Mouse (Mus musculus) CH12.LX (cell line): Measurements from ENCODE around the gene Mmp14. TPM values are rescaled to one million over a fixed set of nuclear protein-coding genes. Genes with fewer than 3 reads are reported as not detected.

Experiments
- DNase-seq: peaks from one replicate; pipeline ENCODE4 v3.0.0-alpha.2; 2013; ENCODE audit errors: extremely low read depth
- H3K27ac ChIP-seq: 2 replicates; pipeline ENCODE4 v1.5.1; 2012; ENCODE audit warnings: low read depth, mild to moderate bottlenecking, control low read depth, moderate library complexity; ENCODE audit not compliant: insufficient read depth
- H3K27me3 ChIP-seq: replicated peaks from 2 replicates; pipeline ENCODE3; 2012; ENCODE audit warnings: inconsistent platforms
- H3K36me3 ChIP-seq, 2 experiments: replicated peaks in 1 of 2; 2 replicates each; pipeline versions ENCODE3 to v1.6.1; 2012; ENCODE audit warnings: inconsistent platforms in 1 of 2, low read length in 1 of 2, mild to moderate bottlenecking in 1 of 2, mixed read lengths in 1 of 2, moderate library complexity in 1 of 2; ENCODE audit not compliant: control insufficient read depth in 1 of 2, insufficient read depth in 1 of 2
- H3K4me1 ChIP-seq, 2 experiments: 2 replicates each; pipeline ENCODE4 v1.6.1; 2012; ENCODE audit warnings: inconsistent platforms in 1 of 2, moderate library complexity in 1 of 2; ENCODE audit not compliant: insufficient read depth in 2 of 2, control insufficient read depth in 1 of 2
- H3K4me2 ChIP-seq: 2 replicates; pipeline ENCODE4 v1.6.1; 2012; ENCODE audit warnings: low read depth, mild to moderate bottlenecking, control low read depth; ENCODE audit not compliant: poor library complexity, insufficient read depth, severe bottlenecking
- H3K4me3 ChIP-seq, 3 experiments: fragments of 150-350 bp in 1 of 3; sonication (generic) in 1 of 3; replicated peaks in 1 of 3; 2 replicates each; pipeline versions ENCODE3 to v1.5.1; 2011 to 2012; ENCODE audit warnings: low read depth in 2 of 3, low read length in 2 of 3, mild to moderate bottlenecking in 2 of 3, moderate library complexity in 2 of 3, control low read depth in 1 of 3, improper control_type of control experiment in 1 of 3, inconsistent platforms in 1 of 3, mixed read lengths in 1 of 3; ENCODE audit not compliant: poor library complexity in 1 of 3
- H3K79me2 ChIP-seq: replicated peaks from 2 replicates; pipeline ENCODE4 v1.6.1; 2012; ENCODE audit warnings: mild to moderate bottlenecking, moderate library complexity; ENCODE audit not compliant: control insufficient read depth, poor library complexity, insufficient read depth, severe bottlenecking; ENCODE audit errors: extremely low read depth
- H3K9ac ChIP-seq: 2 replicates; pipeline ENCODE4 v1.6.1; 2012; ENCODE audit warnings: low read depth, mild to moderate bottlenecking, control low read depth, moderate library complexity; ENCODE audit not compliant: insufficient read depth
- H3K9me3 ChIP-seq: replicated peaks from 2 replicates; pipeline ENCODE3; 2012; ENCODE audit warnings: low read length, inconsistent platforms, mixed read lengths
- CHD2 ChIP-seq: IDR thresholded peaks from 2 replicates; pipeline ENCODE4 v1.6.1; 2011; ENCODE audit warnings: low read length, improper control_type of control experiment
- CTCF ChIP-seq, 2 experiments: IDR thresholded peaks in 1 of 2; conservative IDR thresholded peaks in 1 of 2; 2 replicates each; pipeline ENCODE4 v1.5.1; 2011 to 2012; ENCODE audit warnings: low read depth in 2 of 2, low read length in 2 of 2, improper control_type of control experiment in 1 of 2, inconsistent platforms in 1 of 2, mild to moderate bottlenecking in 1 of 2, moderate library complexity in 1 of 2
- EP300 ChIP-seq: IDR thresholded peaks from 2 replicates; pipeline ENCODE4 v1.6.1; 2011; ENCODE audit warnings: low read length, improper control_type of control experiment
- ETS1 ChIP-seq: conservative IDR thresholded peaks from 2 replicates; pipeline ENCODE4 v1.6.1; 2012; ENCODE audit warnings: low read depth, mild to moderate bottlenecking, inconsistent platforms, low read length, improper control_type of control experiment, moderate library complexity
- GABPA ChIP-seq: IDR thresholded peaks from 2 replicates; pipeline ENCODE4 v1.6.1; 2012; ENCODE audit warnings: low read depth, low read length, improper control_type of control experiment, inconsistent platforms; ENCODE audit not compliant: insufficient replicate concordance
- IRF4 ChIP-seq: IDR thresholded peaks from 2 replicates; pipeline ENCODE4 v1.6.1; 2014; ENCODE audit warnings: low read depth, mild to moderate bottlenecking, inconsistent platforms, low read length, improper control_type of control experiment
- JUN ChIP-seq: IDR thresholded peaks from 2 replicates; pipeline ENCODE4 v1.6.1; 2011; ENCODE audit warnings: low read depth, mild to moderate bottlenecking, low read length, improper control_type of control experiment, moderate library complexity; ENCODE audit not compliant: insufficient read depth
- JUND ChIP-seq: conservative IDR thresholded peaks from 2 replicates; pipeline ENCODE4 v1.6.1; 2011; ENCODE audit warnings: low read depth, low read length, improper control_type of control experiment
- KAT2A ChIP-seq: IDR thresholded peaks from 2 replicates; pipeline ENCODE4 v1.6.1; 2012; ENCODE audit warnings: low read length, improper control_type of control experiment, inconsistent platforms; ENCODE audit not compliant: insufficient replicate concordance
- MAFK ChIP-seq: IDR thresholded peaks from 2 replicates; pipeline ENCODE4 v1.6.1; 2011; ENCODE audit warnings: low read length, improper control_type of control experiment; ENCODE audit not compliant: insufficient replicate concordance
- POLR2AphosphoS2 ChIP-seq: IDR thresholded peaks from 2 replicates; pipeline ENCODE4 v1.6.1; 2011; ENCODE audit warnings: low read depth, low read length, improper control_type of control experiment
- RAD21 ChIP-seq: IDR thresholded peaks from 2 replicates; pipeline ENCODE4 v1.6.1; 2011; ENCODE audit warnings: low read depth, mild to moderate bottlenecking, low read length, improper control_type of control experiment, moderate library complexity
- RCOR1 ChIP-seq: conservative IDR thresholded peaks from 2 replicates; pipeline ENCODE4 v1.6.1; 2012; ENCODE audit warnings: low read depth, mild to moderate bottlenecking, inconsistent platforms, low read length, improper control_type of control experiment
- TCF12 ChIP-seq: IDR thresholded peaks from 2 replicates; pipeline ENCODE4 v1.6.1; 2014; ENCODE audit warnings: low read depth, mild to moderate bottlenecking, inconsistent platforms, low read length, improper control_type of control experiment
- UBTF ChIP-seq: IDR thresholded peaks from 2 replicates; pipeline ENCODE4 v1.6.1; 2012; ENCODE audit warnings: low read depth, mild to moderate bottlenecking, inconsistent platforms, low read length, improper control_type of control experiment, moderate library complexity
- ZKSCAN1 ChIP-seq: IDR thresholded peaks from 2 replicates; pipeline ENCODE4 v1.6.1; 2012; ENCODE audit warnings: low read depth, inconsistent platforms, low read length, improper control_type of control experiment, borderline replicate concordance
- dilution Hi-C: fragments of 300-500 bp; cut with MboI; formaldehyde crosslinking; loops from 2 replicates; pipeline ENCODE4 v1.14.3; 2020; ENCODE audit warnings: low sequenced_read_pairs; ENCODE audit not compliant: extremely low pct_unique_long_range_greater_than_20kb, extremely low pct_ligation_motif_present
- in situ Hi-C: fragments of 300-500 bp; cut with MboI; formaldehyde crosslinking; loops from 3 replicates; pipeline ENCODE4 v1.14.3; 2019; ENCODE audit warnings: low sequenced_read_pairs, low pct_ligation_motif_present, low pct_unique_long_range_greater_than_20kb, mixed read lengths
- polyA plus RNA-seq: library from polyadenylated mRNA; unstranded; fragments of >175 nt; gene quantifications from 2 replicates; pipeline ENCODE4 v1.2.1, GENCODE M21; 2012; ENCODE audit warnings: low read depth; ENCODE audit not compliant: insufficient read length
- total RNA-seq, 2 experiments: library from RNA; depleted of rRNA; stranded (reverse); fragments of 300-350 nt in 1 of 2; fragments of >200 nt in 1 of 2; gene quantifications; 2 replicates each; pipeline ENCODE4 v1.2.3; 2012 to 2014

Mmp14 gene
- total and polyA plus RNA-seq, 3 experiments = 0.08 TPM; not detected in 1

DNA sequence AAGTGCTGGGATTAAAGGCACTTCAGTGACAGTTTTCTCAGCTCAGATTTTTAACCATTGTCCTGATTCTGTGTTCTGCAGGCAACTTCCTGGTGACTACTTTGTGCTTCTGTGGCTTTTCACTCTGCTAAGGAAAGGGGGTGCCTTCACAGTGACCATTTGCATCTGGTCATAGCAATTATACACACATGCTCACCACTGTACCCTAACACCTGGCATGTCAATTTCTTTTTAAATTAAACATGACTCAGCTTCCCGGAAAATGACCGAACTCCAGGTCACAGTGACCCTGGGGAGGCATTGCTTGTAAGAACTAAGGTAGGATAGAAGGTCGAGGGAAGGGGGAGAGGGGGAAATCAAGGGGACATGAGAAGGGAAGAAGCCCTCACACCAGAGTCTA is 37.6 kb upstream of the Mmp14 start:
- Histone ChIP-seq H3K4me1 (peaks cover 16 to 76% of the 10 kb centered on the region in 2 experiments), H3K4me2 (0 out of 2 replicates have a peak overlapping the region, but pooled peaks have one; percentile 16), H3K27me3 (no peaks in the 10 kb centered on the region), H3K27ac (peak overlapping the region; percentile 49; the same call in 1 of the 2 replicates), H3K9ac (no peak overlapping the region), H3K79me2 (peaks cover 61% of the 10 kb centered on the region), H3K36me3 (peaks cover 19 to 53% of the 10 kb centered on the region in 2 experiments), H3K9me3 (peaks cover 6% of the 10 kb centered on the region), H3K4me3 (no peak overlapping the region)
- TF ChIP-seq ETS1 (0 out of 2 replicates have a peak, but pooled peaks have one; percentile 17), UBTF (no peak), EP300 (no peak)
- no peak for DNase-seq
- in situ Hi-C loops (no loop called here), dilution Hi-C loops (no loop called here)

DNA sequence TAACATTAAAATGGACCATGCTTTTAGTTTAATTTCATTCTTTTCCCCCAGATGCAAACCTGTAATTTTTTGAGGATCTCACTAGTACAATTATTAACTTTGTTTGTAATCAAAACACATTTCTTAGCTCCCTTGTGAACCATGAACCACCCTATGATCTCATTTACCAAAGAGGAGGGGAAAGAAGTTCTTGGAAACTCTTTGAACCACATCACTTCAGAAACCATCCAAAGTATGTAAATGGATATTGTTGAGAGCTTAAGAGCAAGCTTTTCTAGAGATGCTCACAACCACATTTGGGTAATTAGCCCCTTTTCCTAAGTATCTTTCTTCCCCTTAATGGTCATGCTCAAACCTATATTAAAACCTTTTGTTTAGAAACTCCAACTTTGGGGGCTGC is 37.1 kb upstream of the Mmp14 start:
- TF ChIP-seq EP300 (peak; percentile 50; the same call in 1 of the 2 replicates), MAFK (no peak), POLR2AphosphoS2 (no peak), JUN (peak; percentile 7; the same call in 1 of the 2 replicates), GABPA (no peak), RCOR1 (0 out of 2 replicates have a peak, but pooled peaks have one; percentile 45), JUND (peak; percentile 31; the same call in 1 of the 2 replicates)
- peaks cover 6% of the 10 kb centered on the region for H3K9me3 ChIP-seq
- no peak overlapping the region for H3K4me2 ChIP-seq
- H3K4me3 ChIP-seq = no peak overlapping the region
- dilution Hi-C loops (no loop called here), in situ Hi-C loops (no loop called here)
- peaks cover 62% of the 10 kb centered on the region for H3K79me2 ChIP-seq
- peaks cover 18 to 81% of the 10 kb centered on the region in 2 experiments for H3K4me1 ChIP-seq
- H3K9ac ChIP-seq = no peak overlapping the region
- peaks cover 19 to 50% of the 10 kb centered on the region in 2 experiments for H3K36me3 ChIP-seq
- H3K27ac ChIP-seq = no peak overlapping the region
- no peak for DNase-seq
- no peaks in the 10 kb centered on the region for H3K27me3 ChIP-seq

DNA sequence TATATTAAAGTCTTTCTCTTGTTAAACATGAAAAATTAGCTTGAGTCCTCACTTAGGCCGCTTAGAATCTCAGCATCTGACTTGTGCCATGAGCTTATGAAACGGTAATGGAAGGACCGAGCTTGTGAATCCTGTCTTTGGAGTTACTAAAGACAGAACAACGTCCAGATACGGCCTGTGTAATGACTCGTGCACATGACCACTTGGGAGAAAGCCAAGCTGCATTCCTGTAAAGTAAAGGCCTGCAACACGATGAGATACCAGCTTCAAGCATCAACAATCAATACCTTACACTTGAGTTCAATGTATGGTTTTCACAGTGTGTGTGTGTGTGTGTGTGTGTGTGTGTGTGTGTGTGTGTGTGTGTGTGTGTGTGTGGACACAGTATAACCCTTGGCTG is 34.7 kb upstream of the Mmp14 start:
- in situ Hi-C loops = no loop called here
- H3K4me3 ChIP-seq = no peak overlapping the region
- H3K79me2 ChIP-seq = peaks cover 62% of the 10 kb centered on the region
- no peaks in the 10 kb centered on the region for H3K27me3 ChIP-seq
- H3K4me1 ChIP-seq = peaks cover 16 to 70% of the 10 kb centered on the region in 2 experiments
- no peak overlapping the region for H3K9ac ChIP-seq
- TF ChIP-seq RAD21 = no peak
- no peak for TF ChIP-seq IRF4
- no peak for TF ChIP-seq CTCF (conservative IDR thresholded peaks at IDR 0.05 in 1 of 2, IDR thresholded peaks at IDR 0.05 in 1 of 2; ENCODE audit: low read depth in 2 of 2, low read length in 2 of 2)
- no peak for TF ChIP-seq POLR2AphosphoS2
- TF ChIP-seq CHD2 = no peak
- no peak for TF ChIP-seq ZKSCAN1
- no peak for TF ChIP-seq KAT2A
- no peak for TF ChIP-seq JUN
- TF ChIP-seq TCF12 = no peak
- no peak overlapping the region for H3K4me2 ChIP-seq
- DNase-seq = no peak
- peaks cover 22 to 47% of the 10 kb centered on the region in 2 experiments for H3K36me3 ChIP-seq
- dilution Hi-C loops = no loop called here
- H3K27ac ChIP-seq = peak overlapping the region; percentile 89; the same call in 1 of the 2 replicates
- H3K9me3 ChIP-seq = peaks cover 9% of the 10 kb centered on the region
